Mouse (Mus musculus) CH12.LX (cell line): ENCODE measurements around the gene Cldn19.

Source experiments
- CTCF ChIP-seq, 2 experiments: IDR thresholded peaks in 1 of 2; conservative IDR thresholded peaks in 1 of 2; 2 replicates each; pipeline ENCODE4 v1.5.1; 2011 to 2012; ENCODE audit warnings: low read depth in 2 of 2, low read length in 2 of 2, improper control_type of control experiment in 1 of 2, inconsistent platforms in 1 of 2, mild to moderate bottlenecking in 1 of 2, moderate library complexity in 1 of 2
- E2F4 ChIP-seq: IDR thresholded peaks from 2 replicates; pipeline ENCODE4 v1.6.1; 2011; ENCODE audit warnings: low read depth, low read length, improper control_type of control experiment; ENCODE audit not compliant: insufficient replicate concordance
- KAT2A ChIP-seq: IDR thresholded peaks from 2 replicates; pipeline ENCODE4 v1.6.1; 2012; ENCODE audit warnings: low read length, improper control_type of control experiment, inconsistent platforms; ENCODE audit not compliant: insufficient replicate concordance
- MAFK ChIP-seq: IDR thresholded peaks from 2 replicates; pipeline ENCODE4 v1.6.1; 2011; ENCODE audit warnings: low read length, improper control_type of control experiment; ENCODE audit not compliant: insufficient replicate concordance
- MXI1 ChIP-seq: IDR thresholded peaks from 2 replicates; pipeline ENCODE4 v1.6.1; 2011; ENCODE audit warnings: mild to moderate bottlenecking, low read depth, low read length, improper control_type of control experiment
- NELFE ChIP-seq: IDR thresholded peaks from 2 replicates; pipeline ENCODE4 v1.6.1; 2011; ENCODE audit warnings: low read depth, low read length, improper control_type of control experiment
- NRF1 ChIP-seq: IDR thresholded peaks from 2 replicates; pipeline ENCODE4 v1.6.1; 2014; ENCODE audit warnings: low read depth, mild to moderate bottlenecking, inconsistent platforms, low read length, improper control_type of control experiment, moderate library complexity
- POLR2A ChIP-seq: IDR thresholded peaks from 2 replicates; pipeline ENCODE4 v1.6.1; 2011; ENCODE audit warnings: low read depth, mild to moderate bottlenecking, improper control_type of control experiment, low read length
- POLR2AphosphoS2 ChIP-seq: IDR thresholded peaks from 2 replicates; pipeline ENCODE4 v1.6.1; 2011; ENCODE audit warnings: low read depth, low read length, improper control_type of control experiment
- RAD21 ChIP-seq: IDR thresholded peaks from 2 replicates; pipeline ENCODE4 v1.6.1; 2011; ENCODE audit warnings: low read depth, mild to moderate bottlenecking, low read length, improper control_type of control experiment, moderate library complexity
- SIN3A ChIP-seq: IDR thresholded peaks from 2 replicates; pipeline ENCODE4 v1.6.1; 2012; ENCODE audit warnings: low read length, improper control_type of control experiment, inconsistent platforms
- ZC3H11A ChIP-seq: IDR thresholded peaks from 2 replicates; pipeline ENCODE4 v1.6.1; 2012; ENCODE audit warnings: low read depth, mild to moderate bottlenecking, inconsistent platforms, low read length, improper control_type of control experiment

DNA sequence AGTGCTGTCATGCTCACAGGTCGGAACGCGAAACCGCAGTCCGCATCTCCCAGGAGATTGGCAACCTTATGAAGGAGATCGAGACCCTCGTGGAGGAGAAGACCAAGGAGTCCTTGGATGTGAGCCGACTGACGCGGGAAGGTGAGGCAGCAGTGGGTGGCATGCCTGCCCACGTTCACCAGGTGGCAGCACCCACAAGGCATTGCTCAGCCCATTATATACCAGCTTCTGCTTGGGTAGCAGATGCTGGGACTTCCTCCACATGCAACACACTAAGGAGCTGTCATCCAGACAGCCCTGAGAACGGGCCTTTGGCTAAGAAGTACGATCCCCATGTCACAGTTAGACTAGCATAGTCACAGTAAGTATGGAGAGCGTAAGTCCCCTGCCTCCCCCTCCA lies 13.6 kb upstream of the Cldn19 start:
- TF ChIP-seq NRF1 = no peak
- no peak for TF ChIP-seq MAFK
- peak in 1 of 2 experiments; percentile 55; a peak in 2 of 4 replicates for TF ChIP-seq CTCF (conservative IDR thresholded peaks at IDR 0.05 in 1 of 2, IDR thresholded peaks at IDR 0.05 in 1 of 2; ENCODE audit: low read depth in 2 of 2, low read length in 2 of 2)
- TF ChIP-seq NELFE = no peak
- TF ChIP-seq MXI1 = no peak
- TF ChIP-seq E2F4 = no peak
- no peak for TF ChIP-seq POLR2A
- no peak for TF ChIP-seq SIN3A
- TF ChIP-seq KAT2A = no peak
- TF ChIP-seq ZC3H11A = no peak
- TF ChIP-seq RAD21 = peak; percentile 22
- TF ChIP-seq POLR2AphosphoS2 = no peak
